Mouse (Mus musculus): ENCODE measurements at regions not wholly inside any gene's neighbourhood (a gene's known extent, or its start where the extent isn't known, plus 50 kb on each side); places are given as distances from the start of the nearest gene placed in this dataset.

GRCm38 (mm10) chr16:92906873-92907272, 80.9 kb upstream of the Runx1 start:
- TF ChIP-seq CTCF (IDR thresholded peaks at IDR 0.05; ENCODE audit: low read depth, low read length) (no peak), POLR2AphosphoS5 (IDR thresholded peaks at IDR 0.05; ENCODE audit: insufficient replicate concordance, low read depth, low read length) (no peak), GATA1 (IDR thresholded peaks at IDR 0.05; ENCODE audit: borderline replicate concordance, low read length) (no peak), TAL1 (conservative IDR thresholded peaks at IDR 0.05; ENCODE audit: low read depth, low read length) (no peak)
